Mouse (Mus musculus) forebrain, embryonic 16.5 days (tissue): ENCODE results near the gene Ube2l6. TPM values are rescaled to one million over a fixed set of nuclear protein-coding genes. Genes with fewer than 3 reads are reported as not detected.

Source experiments
- ATAC-seq: fragments of 200-750 bp; cut with Nextera tagmentation; 2 replicates; pipeline ENCODE4 v1.8.0; 2017; ENCODE audit warnings: mild to moderate bottlenecking, moderate library complexity
- H3K27ac ChIP-seq: fragments of 300-500 bp; sonication (generic); 2 replicates; pipeline ENCODE4 v1.5.1; 2014; ENCODE audit warnings: low read length, control low read depth
- H3K27me3 ChIP-seq: fragments of 300-500 bp; sonication (generic); replicated peaks from 2 replicates; pipeline ENCODE4 v1.6.1; 2014; ENCODE audit warnings: low read length; ENCODE audit not compliant: control insufficient read depth, insufficient read depth
- H3K36me3 ChIP-seq: fragments of 300-500 bp; sonication (generic); 2 replicates; pipeline ENCODE4 v1.6.1; 2014; ENCODE audit not compliant: control insufficient read depth, insufficient read depth
- H3K4me1 ChIP-seq: fragments of 300-500 bp; sonication (generic); replicated peaks from 2 replicates; pipeline ENCODE4 v1.6.1; 2014; ENCODE audit warnings: low read length; ENCODE audit not compliant: control insufficient read depth, insufficient read depth
- H3K4me2 ChIP-seq: fragments of 300-500 bp; sonication (generic); 2 replicates; pipeline ENCODE4 v1.6.1; 2014; ENCODE audit warnings: mild to moderate bottlenecking, low read length, control low read depth
- H3K4me3 ChIP-seq: fragments of 300-500 bp; sonication (generic); replicated peaks from 2 replicates; pipeline ENCODE4 v1.5.1; 2014; ENCODE audit warnings: mild to moderate bottlenecking, low read length, control low read depth
- H3K9ac ChIP-seq: fragments of 300-500 bp; sonication (generic); replicated peaks from 2 replicates; pipeline ENCODE4 v1.6.1; 2014; ENCODE audit warnings: low read depth, low read length, control low read depth
- H3K9me3 ChIP-seq: fragments of 300-500 bp; sonication (generic); 2 replicates; pipeline ENCODE4 v1.6.1; 2016; ENCODE audit warnings: low read length; ENCODE audit not compliant: control insufficient read depth
- WGBS: fragments of 180-500 bp; shearing (Covaris S2); extraction: QIAGEN DNeasy Blood & Tissue Kit; methylation state at CpG from one replicate; pipeline ENCODE4 v1.1.7; 2014; 5-methylcytosine and 5-hydroxymethylcytosine counted together
- polyA plus RNA-seq: library from polyadenylated mRNA; unstranded; fragments of >200 nt; fragmentation: Nextera tagmentation; extraction: Ambion mirVana; gene quantifications from 2 replicates; pipeline ENCODE4 v1.2.1, GENCODE M21; 2015

Gene Ube2l6
- polyA plus RNA-seq, 1 experiment from 2014 or later = 21.2 TPM

DNA sequence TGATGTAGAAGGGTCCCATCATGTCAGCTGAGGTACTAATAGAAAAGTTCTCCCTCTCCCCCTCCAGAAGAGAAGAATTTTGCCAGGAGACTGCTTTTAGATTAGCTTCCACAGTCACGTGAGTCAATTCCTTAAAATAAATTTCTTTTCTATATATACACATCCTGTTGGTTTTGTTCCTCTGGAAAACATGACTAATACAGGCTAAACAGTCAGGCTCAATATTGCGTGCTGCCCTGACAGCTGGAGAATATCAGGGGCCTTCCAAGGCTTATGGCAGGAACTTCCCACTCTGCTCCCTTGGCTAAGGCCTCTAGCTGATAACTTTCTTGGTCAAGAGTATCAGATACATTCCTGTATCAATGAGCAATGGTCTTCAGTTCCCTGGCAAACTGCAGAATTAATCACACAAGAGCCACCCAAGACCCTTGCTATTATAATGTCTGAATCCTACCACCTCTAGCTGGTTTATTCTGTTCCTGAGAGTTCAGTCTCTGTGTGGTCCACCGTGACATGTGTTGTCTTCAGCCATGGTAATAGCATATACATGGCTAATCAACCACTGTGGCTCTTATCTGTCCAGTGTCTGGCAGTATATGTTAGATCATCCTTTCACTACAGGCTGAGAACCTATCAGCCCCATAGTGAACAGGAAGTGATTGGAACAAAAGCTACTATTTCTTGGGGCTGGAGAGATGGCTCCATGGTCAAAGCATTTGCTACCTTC lies 14.6 kb upstream of the Ube2l6 start:
- no peak overlapping the region for H3K9ac ChIP-seq
- H3K27ac ChIP-seq = no peak overlapping the region
- no peaks in the 10 kb centered on the region for H3K9me3 ChIP-seq
- H3K27me3 ChIP-seq = no peaks in the 10 kb centered on the region
- no peak overlapping the region for H3K4me3 ChIP-seq
- ATAC-seq = no peak
- H3K4me2 ChIP-seq = no peak overlapping the region
- 92% methylated on average over 3 of the region's 3 CpGs for WGBS
- no peaks in the 10 kb centered on the region for H3K4me1 ChIP-seq
- H3K36me3 ChIP-seq = no peaks in the 10 kb centered on the region

- no peaks in the 10 kb centered on the region for H3K27me3 ChIP-seq
- no peaks in the 10 kb centered on the region for H3K9me3 ChIP-seq
- no peaks in the 10 kb centered on the region for H3K36me3 ChIP-seq
- 82% methylated on average over 3 of the region's 3 CpGs for WGBS
- no peak overlapping the region for H3K9ac ChIP-seq
- no peaks in the 10 kb centered on the region for H3K4me1 ChIP-seq
- ATAC-seq = no peak
- no peak overlapping the region for H3K4me3 ChIP-seq
- H3K27ac ChIP-seq = no peak overlapping the region
- no peak overlapping the region for H3K4me2 ChIP-seq
Observed at GRCm38 (mm10) chr2:84788316-84788715, 10.3 kb upstream of the Ube2l6 start.

- H3K4me1 ChIP-seq = no peaks in the 10 kb centered on the region
- no peak overlapping the region for H3K4me3 ChIP-seq
- no peaks in the 10 kb centered on the region for H3K27me3 ChIP-seq
- 59% methylated on average over 9 of the region's 9 CpGs for WGBS
- no peak for ATAC-seq
- no peak overlapping the region for H3K4me2 ChIP-seq
- no peak overlapping the region for H3K9ac ChIP-seq
- no peaks in the 10 kb centered on the region for H3K9me3 ChIP-seq
- H3K27ac ChIP-seq = no peak overlapping the region
- H3K36me3 ChIP-seq = no peaks in the 10 kb centered on the region
Observed at GRCm38 (mm10) chr2:84790418-84790817, 8.2 kb upstream of the Ube2l6 start.

- no peaks in the 10 kb centered on the region for H3K36me3 ChIP-seq
- no peaks in the 10 kb centered on the region for H3K27me3 ChIP-seq
- H3K4me2 ChIP-seq = no peak overlapping the region
- H3K4me1 ChIP-seq = no peaks in the 10 kb centered on the region
- no peak for ATAC-seq
- no peak overlapping the region for H3K4me3 ChIP-seq
- H3K27ac ChIP-seq = no peak overlapping the region
- WGBS = 87% methylated on average over 3 of the region's 3 CpGs
- H3K9ac ChIP-seq = no peak overlapping the region
- H3K9me3 ChIP-seq = no peaks in the 10 kb centered on the region
Observed at GRCm38 (mm10) chr2:84792516-84792915, 6.1 kb upstream of the Ube2l6 start.

GRCm38 (mm10) chr2:84793154-84793553 lies 5.5 kb upstream of the Ube2l6 start:
- Histone ChIP-seq H3K4me2 (no peak overlapping the region), H3K27ac (no peak overlapping the region), H3K4me3 (no peak overlapping the region), H3K4me1 (no peaks in the 10 kb centered on the region), H3K9me3 (no peaks in the 10 kb centered on the region), H3K9ac (no peak overlapping the region), H3K27me3 (no peaks in the 10 kb centered on the region), H3K36me3 (no peaks in the 10 kb centered on the region)
- WGBS = 91% methylated on average over 3 of the region's 3 CpGs
- ATAC-seq = no peak

DNA sequence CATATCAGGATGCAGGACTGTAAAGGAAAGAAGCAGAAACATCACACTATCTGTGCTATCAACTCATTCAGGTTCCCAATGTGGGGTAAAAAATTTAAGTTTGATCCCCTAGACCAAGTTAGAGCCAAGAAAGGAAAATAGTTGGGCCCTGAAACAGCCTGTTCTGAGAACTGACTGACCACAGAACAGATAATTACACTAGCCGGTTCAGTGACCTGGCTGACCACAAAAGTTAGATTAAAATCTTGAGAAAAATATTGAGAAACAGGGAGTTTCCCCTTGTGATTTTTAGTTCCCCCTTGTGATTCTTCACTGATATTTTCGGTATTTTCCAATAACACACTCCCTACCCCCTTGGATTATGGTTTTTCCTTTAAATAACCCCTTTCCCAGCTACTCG lies 4.8 kb upstream of the Ube2l6 start:
- no peak for ATAC-seq
- H3K36me3 ChIP-seq = no peaks in the 10 kb centered on the region
- no peaks in the 10 kb centered on the region for H3K4me1 ChIP-seq
- H3K27me3 ChIP-seq = no peaks in the 10 kb centered on the region
- no peak overlapping the region for H3K9ac ChIP-seq
- H3K27ac ChIP-seq = no peak overlapping the region
- H3K9me3 ChIP-seq = no peaks in the 10 kb centered on the region
- no peak overlapping the region for H3K4me2 ChIP-seq
- no peak overlapping the region for H3K4me3 ChIP-seq
- WGBS = 80% methylated on average over 3 of the region's 3 CpGs

DNA sequence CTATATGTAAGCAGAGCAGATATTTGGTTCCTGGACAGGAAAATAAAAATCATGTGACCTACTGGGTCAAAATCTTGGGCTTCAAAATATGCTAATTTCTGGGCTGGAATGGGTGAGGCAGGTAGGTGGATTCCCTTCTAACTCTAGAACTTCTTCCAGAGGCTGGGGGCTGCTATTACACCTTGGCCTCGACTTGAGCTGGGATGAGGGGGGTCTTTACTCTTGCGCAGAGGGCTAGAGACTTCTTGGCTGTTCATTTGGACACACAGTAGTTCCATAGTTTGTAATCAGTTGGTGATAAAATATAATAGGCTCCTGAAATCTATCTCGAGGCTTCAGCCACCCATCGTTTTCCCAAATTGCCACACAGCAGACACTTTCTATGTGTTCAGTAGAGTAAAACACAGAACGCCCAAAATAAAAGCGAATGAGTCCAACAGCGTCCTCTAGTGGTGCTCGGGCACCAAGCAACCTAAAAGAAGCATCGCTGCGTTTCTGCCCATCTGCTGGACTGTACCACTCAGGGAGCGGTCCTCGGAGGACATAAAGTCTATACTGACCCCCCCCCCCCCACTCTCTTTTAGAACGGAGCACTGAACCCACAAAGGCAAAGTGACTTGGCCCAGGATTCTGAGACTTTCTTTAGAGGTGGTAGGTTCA lies 665 bp upstream of the Ube2l6 start:
- ATAC-seq = peak; percentile 65
- Histone ChIP-seq H3K27me3 (no peaks in the 10 kb centered on the region), H3K4me1 (peaks cover 5% of the 10 kb centered on the region; the same call in 1 of the 2 replicates), H3K27ac (no peak overlapping the region), H3K4me2 (peak overlapping the region; percentile 98), H3K9ac (peak overlapping the region; percentile 71; the same call in 1 of the 2 replicates), H3K36me3 (no peaks in the 10 kb centered on the region), H3K9me3 (no peaks in the 10 kb centered on the region), H3K4me3 (peak overlapping the region; percentile 60)
- WGBS = 8% methylated on average over 13 of the region's 13 CpGs

DNA sequence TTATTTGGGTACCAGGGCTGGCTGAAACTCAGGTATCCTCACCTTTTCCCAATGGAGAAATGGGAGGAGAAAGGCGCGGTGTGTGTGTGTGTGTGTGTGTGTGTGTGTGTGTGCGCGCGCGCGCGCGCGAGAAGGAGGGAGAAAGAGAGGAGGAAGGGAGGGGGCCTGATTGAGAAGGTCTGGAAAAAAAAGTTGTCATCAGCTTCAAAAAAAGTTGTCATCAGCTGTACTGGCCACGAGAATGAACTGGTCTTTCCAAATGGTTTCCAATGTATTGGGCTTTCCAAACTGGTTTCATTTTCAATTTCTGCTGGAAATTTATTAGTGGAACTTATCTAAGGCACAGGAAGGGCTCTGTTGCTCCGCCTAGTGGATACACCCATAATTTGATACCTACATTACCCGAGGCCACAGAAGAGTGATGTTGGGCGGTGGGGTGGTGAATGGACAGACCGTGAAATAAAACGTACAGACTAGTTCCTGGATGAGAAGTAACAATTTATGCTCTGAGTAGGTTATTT lies 473 bp downstream of the Ube2l6 start:
- Histone ChIP-seq H3K4me3 (peak overlapping the region; percentile 60), H3K36me3 (no peaks in the 10 kb centered on the region), H3K27ac (no peak overlapping the region), H3K4me2 (peak overlapping the region; percentile 98), H3K27me3 (no peaks in the 10 kb centered on the region), H3K4me1 (peaks cover 5% of the 10 kb centered on the region; the same call in 1 of the 2 replicates), H3K9me3 (no peaks in the 10 kb centered on the region), H3K9ac (peak overlapping the region; percentile 71)
- ATAC-seq = peak; percentile 67
- 0% methylated on average over 16 of the region's 16 CpGs for WGBS

GRCm38 (mm10) chr2:84800304-84800703 lies 1.7 kb downstream of the Ube2l6 start:
- Histone ChIP-seq H3K27me3 (no peaks in the 10 kb centered on the region), H3K4me1 (peaks cover 5% of the 10 kb centered on the region; the same call in 1 of the 2 replicates), H3K9me3 (no peaks in the 10 kb centered on the region), H3K27ac (no peak overlapping the region), H3K9ac (no peak overlapping the region), H3K4me2 (no peak overlapping the region), H3K4me3 (no peak overlapping the region), H3K36me3 (no peaks in the 10 kb centered on the region)
- no peak for ATAC-seq
- 86% methylated on average over 4 of the region's 4 CpGs for WGBS
